Mouse (Mus musculus) hindbrain, postnatal 0 days (tissue): ENCODE data around the gene 2310034G01Rik. TPM values are rescaled to one million over a fixed set of nuclear protein-coding genes. Genes with fewer than 3 reads are reported as not detected.
A peak's percentile ranks its signal among the peaks of the same experiment; 100 is the strongest.

Source experiments
- ATAC-seq: fragments of 200-750 bp; cut with Nextera tagmentation; 2 replicates; pipeline ENCODE4 v1.8.0; 2017; ENCODE audit warnings: mild to moderate bottlenecking, moderate TSS enrichment, moderate library complexity
- DNase-seq: peaks from one replicate; pipeline ENCODE4 v3.0.0-alpha.2; 2015; ENCODE audit warnings: low spot score
- H3K27ac ChIP-seq: fragments of 300-500 bp; sonication (generic); 2 replicates; pipeline ENCODE4 v1.5.1; 2014; ENCODE audit warnings: mild to moderate bottlenecking
- H3K27me3 ChIP-seq: fragments of 300-500 bp; sonication (generic); 2 replicates; pipeline ENCODE4 v1.6.1; 2014; ENCODE audit warnings: low read length, mixed read lengths; ENCODE audit not compliant: insufficient read depth
- H3K36me3 ChIP-seq: fragments of 300-500 bp; sonication (generic); 2 replicates; pipeline ENCODE4 v1.6.1; 2014; ENCODE audit warnings: low read length, mixed read lengths; ENCODE audit not compliant: insufficient read depth
- H3K4me1 ChIP-seq: fragments of 300-500 bp; sonication (generic); 2 replicates; pipeline ENCODE4 v1.6.1; 2014; ENCODE audit warnings: antibody characterized with exemption, low read length, mixed read lengths; ENCODE audit not compliant: insufficient read depth
- H3K4me2 ChIP-seq: fragments of 300-500 bp; sonication (generic); 2 replicates; pipeline ENCODE4 v1.6.1; 2014; ENCODE audit warnings: low read depth, mild to moderate bottlenecking, low read length, moderate library complexity, mixed read lengths
- H3K4me3 ChIP-seq: fragments of 300-500 bp; sonication (generic); 2 replicates; pipeline ENCODE4 v1.5.1; 2014; ENCODE audit warnings: low read length
- H3K9ac ChIP-seq: fragments of 300-500 bp; sonication (generic); replicated peaks from 2 replicates; pipeline ENCODE4 v1.6.1; 2014; ENCODE audit warnings: mild to moderate bottlenecking, low read length, moderate library complexity, mixed read lengths
- H3K9me3 ChIP-seq: fragments of 300-500 bp; sonication (generic); 2 replicates; pipeline ENCODE4 v1.6.1; 2016; ENCODE audit warnings: low read length, mixed read lengths
- CTCF ChIP-seq: IDR thresholded peaks from 2 replicates; pipeline ENCODE4 v1.5.1; 2016; ENCODE audit warnings: antibody characterized with exemption, control low read depth, low read depth
- WGBS: fragments of 180-500 bp; shearing (Covaris S2); extraction: QIAGEN DNeasy Blood & Tissue Kit; methylation state at CpG from one replicate; pipeline ENCODE4 v1.1.7; 2014; 5-methylcytosine and 5-hydroxymethylcytosine counted together
- polyA plus RNA-seq: library from polyadenylated mRNA; unstranded; fragments of >200 nt; fragmentation: Nextera tagmentation; extraction: Ambion mirVana; gene quantifications from 2 replicates; pipeline ENCODE4 v1.2.1, GENCODE M21; 2015
- total RNA-seq: library from RNA; depleted of rRNA; stranded (reverse); fragments of >200 nt; gene quantifications from 2 replicates; pipeline ENCODE4 v1.2.3, GENCODE M21; 2014

2310034G01Rik gene
- total and polyA plus RNA-seq, 2 experiments from 2014 or later: 0.89 to 1.7 TPM

GRCm38 (mm10) chr19:46320076-46320785, 29.9 kb downstream of the 2310034G01Rik start:
- no peaks in the 10 kb centered on the region for H3K36me3 ChIP-seq
- no peak overlapping the region for H3K9ac ChIP-seq
- H3K9me3 ChIP-seq: no peaks in the 10 kb centered on the region
- ATAC-seq (no peak), DNase-seq (no peak)
- H3K4me2 ChIP-seq: no peak overlapping the region
- no peak overlapping the region for H3K27ac ChIP-seq
- 0 out of 2 replicates have a peak, but pooled peaks cover 6% of the 10 kb centered on the region for H3K27me3 ChIP-seq
- no peak overlapping the region for H3K4me3 ChIP-seq
- no peak for TF ChIP-seq CTCF
- H3K4me1 ChIP-seq: peaks cover 26% of the 10 kb centered on the region
- WGBS: 86% methylated on average over 8 of the region's 8 CpGs

- peak; percentile 88 for DNase-seq
- Histone ChIP-seq H3K4me2 (peak overlapping the region; percentile 55), H3K36me3 (no peaks in the 10 kb centered on the region), H3K9me3 (no peaks in the 10 kb centered on the region), H3K4me1 (peaks cover 26% of the 10 kb centered on the region), H3K4me3 (peak overlapping the region; percentile 57), H3K27me3 (0 out of 2 replicates have a peak, but pooled peaks cover 6% of the 10 kb centered on the region), H3K27ac (peak overlapping the region; percentile 67; the same call in 1 of the 2 replicates), H3K9ac (no peak overlapping the region)
- no peak for TF ChIP-seq CTCF
- ATAC-seq: peak; percentile 42
- 13% methylated on average over 16 of the region's 16 CpGs for WGBS
Observed at GRCm38 (mm10) chr19:46318586-46319378, 31.3 kb downstream of the 2310034G01Rik start.

DNA sequence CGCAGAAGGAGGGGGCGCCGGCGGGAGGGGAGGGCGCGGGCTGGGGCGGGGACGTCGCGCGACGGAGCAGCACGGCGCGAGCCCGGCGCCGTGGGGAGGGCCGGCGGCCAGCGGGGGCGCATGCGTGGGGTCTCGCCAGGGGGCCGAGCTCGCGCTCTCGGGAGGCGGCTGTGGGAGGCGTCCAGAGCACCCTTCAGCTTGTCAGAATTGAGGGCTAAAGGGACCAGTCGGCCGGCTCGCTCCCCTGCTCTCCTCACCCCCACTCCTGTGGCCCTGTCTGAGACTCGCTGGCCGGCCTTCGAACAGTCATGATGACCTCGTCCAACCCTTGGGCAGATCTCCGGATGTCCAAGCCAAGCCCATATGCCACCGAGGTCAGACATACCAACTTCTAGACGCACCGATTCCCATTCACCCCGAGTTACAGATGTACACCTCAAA, 32.1 kb downstream of the 2310034G01Rik start:
- Histone ChIP-seq H3K9ac (peak overlapping the region; percentile 64), H3K36me3 (peaks cover 3% of the 10 kb centered on the region; the same call in 1 of the 2 replicates), H3K4me2 (peak overlapping the region; percentile 55), H3K9me3 (no peaks in the 10 kb centered on the region), H3K27ac (peak overlapping the region; percentile 67; the same call in 1 of the 2 replicates), H3K4me1 (peaks cover 26% of the 10 kb centered on the region), H3K4me3 (peak overlapping the region; percentile 57), H3K27me3 (0 out of 2 replicates have a peak, but pooled peaks cover 6% of the 10 kb centered on the region)
- 6% methylated on average over 15 of the region's 42 CpGs for WGBS
- TF ChIP-seq CTCF: no peak
- peak; percentile 67 for DNase-seq
- peak; percentile 27; the same call in 1 of the 2 replicates for ATAC-seq

DNA sequence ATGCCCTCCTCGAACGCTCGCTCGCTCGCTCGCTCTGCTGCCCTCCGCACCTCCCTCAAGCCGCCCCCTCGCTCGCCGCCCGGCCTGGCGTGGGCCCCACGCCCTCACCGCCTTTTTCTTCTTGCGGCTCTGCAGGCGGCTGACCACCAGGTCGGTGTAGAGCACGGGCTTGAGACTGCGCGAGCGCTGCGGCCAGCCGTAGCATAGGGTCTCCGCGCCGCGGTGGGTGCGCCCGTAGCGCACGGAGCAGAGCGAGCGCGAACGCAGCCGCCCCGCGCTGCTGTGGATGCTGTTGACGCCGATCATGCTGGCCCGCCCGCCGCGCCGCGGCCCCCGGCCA, 32.6 kb downstream of the 2310034G01Rik start:
- Histone ChIP-seq H3K4me1 (peaks cover 26% of the 10 kb centered on the region), H3K27me3 (0 out of 2 replicates have a peak, but pooled peaks cover 6% of the 10 kb centered on the region), H3K4me2 (peak overlapping the region; percentile 55), H3K9ac (peak overlapping the region; percentile 64), H3K36me3 (peaks cover 8% of the 10 kb centered on the region; the same call in 1 of the 2 replicates), H3K9me3 (no peaks in the 10 kb centered on the region), H3K27ac (peak overlapping the region; percentile 67), H3K4me3 (peak overlapping the region; percentile 57)
- under 1% methylated on average over 46 of the region's 48 CpGs for WGBS
- ATAC-seq (peak; percentile 43; the same call in 1 of the 2 replicates), DNase-seq (no peak)
- TF ChIP-seq CTCF: no peak

GRCm38 (mm10) chr19:46316846-46317545, 33.1 kb downstream of the 2310034G01Rik start:
- Histone ChIP-seq H3K4me1 (peaks cover 23% of the 10 kb centered on the region), H3K4me2 (peak overlapping the region; percentile 55), H3K4me3 (peak overlapping the region; percentile 57), H3K36me3 (peaks cover 14% of the 10 kb centered on the region; the same call in 1 of the 2 replicates), H3K9ac (peak overlapping the region; percentile 64), H3K9me3 (no peaks in the 10 kb centered on the region), H3K27me3 (0 out of 2 replicates have a peak, but pooled peaks cover 6% of the 10 kb centered on the region), H3K27ac (peak overlapping the region; percentile 67)
- 27% methylated on average over 15 of the region's 15 CpGs for WGBS
- no peak for ATAC-seq
- TF ChIP-seq CTCF: no peak
- DNase-seq: peak; percentile 41
